Mouse (Mus musculus): ENCODE results near the gene Pde4d.

DNA sequence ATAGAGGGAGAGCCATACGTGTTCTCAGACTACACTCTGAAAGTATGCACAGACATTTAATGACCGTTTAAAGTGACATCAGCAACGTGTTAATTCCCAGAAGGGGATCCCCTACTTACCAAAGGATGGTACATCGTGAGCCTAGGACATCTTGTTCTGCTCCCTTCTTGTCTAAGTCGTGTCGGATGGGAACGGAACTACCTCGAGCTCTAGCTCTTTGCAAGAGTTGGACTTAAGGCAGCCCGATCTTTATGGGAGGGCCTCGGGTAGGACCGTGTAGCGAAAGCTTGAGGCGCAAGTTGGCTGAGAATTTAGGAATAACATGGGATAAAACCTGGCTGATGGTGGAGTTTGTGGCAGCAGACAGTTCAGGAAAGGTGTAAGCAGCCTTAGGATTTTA, 1464.5 kb downstream of the Pde4d start:
- TF ChIP-seq CTCF (IDR thresholded peaks at IDR 0.05; ENCODE audit: control insufficient read depth, insufficient read depth, insufficient read length) (no peak), FOSL1 (IDR thresholded peaks at IDR 0.05; ENCODE audit: insufficient read depth, low read length, poor library complexity, severe bottlenecking) (no peak), USF1 (IDR thresholded peaks at IDR 0.05; ENCODE audit: low read depth) (no peak), MAX (IDR thresholded peaks at IDR 0.05) (no peak), MYOG (IDR thresholded peaks at IDR 0.05; ENCODE audit: control insufficient read depth, extremely low read depth, insufficient read length) (no peak), CEBPB (IDR thresholded peaks at IDR 0.05; ENCODE audit: low read depth) (no peak), MYOD1 (IDR thresholded peaks at IDR 0.05; ENCODE audit: control insufficient read depth, insufficient read length, low read depth) (no peak)
